Mouse (Mus musculus) heart, embryonic 15.5 days (tissue): ENCODE data around the gene Itga10. TPM values are rescaled to one million over a fixed set of nuclear protein-coding genes. Genes with fewer than 3 reads are reported as not detected.
"Not testable (repeated sequence)": the region's sequence is repeated elsewhere in the genome, so short reads cannot be mapped to it uniquely, and the experiment has no call there.

Experiments
- ATAC-seq: fragments of 200-750 bp; cut with Nextera tagmentation; replicated peaks from 2 replicates; pipeline ENCODE4 v1.8.0; 2017; ENCODE audit warnings: low read depth, moderate TSS enrichment; ENCODE audit not compliant: insufficient number of reproducible peaks, insufficient read depth, low FRiP score
- H3K27ac ChIP-seq: fragments of 300-500 bp; sonication (generic); 2 replicates; pipeline ENCODE4 v1.5.1; 2015; ENCODE audit warnings: mild to moderate bottlenecking, inconsistent platforms
- H3K27me3 ChIP-seq: fragments of 300-500 bp; sonication (generic); 2 replicates; pipeline ENCODE4 v1.6.1; 2015; ENCODE audit warnings: inconsistent platforms
- H3K36me3 ChIP-seq: fragments of 300-500 bp; sonication (generic); 2 replicates; pipeline ENCODE4 v1.6.1; 2015; ENCODE audit warnings: mild to moderate bottlenecking, inconsistent platforms
- H3K4me1 ChIP-seq: fragments of 300-500 bp; sonication (generic); replicated peaks from 2 replicates; pipeline ENCODE4 v1.6.1; 2015; ENCODE audit warnings: inconsistent platforms
- H3K4me2 ChIP-seq: fragments of 300-500 bp; sonication (generic); 2 replicates; pipeline ENCODE4 v1.6.1; 2015; ENCODE audit warnings: inconsistent platforms, mild to moderate bottlenecking, moderate library complexity
- H3K4me3 ChIP-seq: fragments of 300-500 bp; sonication (generic); 2 replicates; pipeline ENCODE4 v1.5.1; 2015; ENCODE audit warnings: mild to moderate bottlenecking, inconsistent platforms
- H3K9ac ChIP-seq: fragments of 300-500 bp; sonication (generic); 2 replicates; pipeline ENCODE4 v1.6.1; 2015; ENCODE audit warnings: mild to moderate bottlenecking, inconsistent platforms
- H3K9me3 ChIP-seq: fragments of 300-500 bp; sonication (generic); replicated peaks from 2 replicates; pipeline ENCODE4 v1.6.1; 2016; ENCODE audit warnings: inconsistent platforms
- WGBS: fragments of 180-500 bp; shearing (Covaris S2); methylation state at CpG from one replicate; pipeline ENCODE4 v1.1.7; 2015; ENCODE audit warnings: mixed read lengths; 5-methylcytosine and 5-hydroxymethylcytosine counted together
- polyA plus RNA-seq: library from polyadenylated mRNA; unstranded; fragments of >200 nt; fragmentation: Nextera tagmentation; extraction: Ambion mirVana; gene quantifications from 2 replicates; pipeline ENCODE4 v1.2.1, GENCODE M21; 2015

Itga10 gene
- polyA plus RNA-seq, 1 experiment from 2014 or later = 1.00 TPM

GRCm38 (mm10) chr3:96601941-96602703, 43.3 kb upstream of the Itga10 start:
- Histone ChIP-seq H3K9me3 (no peaks in the 10 kb centered on the region), H3K27me3 (no peaks in the 10 kb centered on the region), H3K4me2 (peak overlapping the region; percentile 64), H3K4me1 (peaks cover 58% of the 10 kb centered on the region), H3K9ac (peak overlapping the region; percentile 76), H3K36me3 (no peaks in the 10 kb centered on the region), H3K27ac (peak overlapping the region; percentile 97), H3K4me3 (peak overlapping the region; percentile 71)
- WGBS = 22% methylated on average over 10 of the region's 10 CpGs
- no peak for ATAC-seq

- Histone ChIP-seq H3K9ac (peak overlapping the region; percentile 76), H3K27me3 (no peaks in the 10 kb centered on the region), H3K9me3 (no peaks in the 10 kb centered on the region), H3K27ac (peak overlapping the region; percentile 97), H3K4me1 (peaks cover 59% of the 10 kb centered on the region), H3K36me3 (no peaks in the 10 kb centered on the region), H3K4me2 (peak overlapping the region; percentile 64), H3K4me3 (peak overlapping the region; percentile 71)
- no peak for ATAC-seq
- 39% methylated on average over 5 of the region's 5 CpGs for WGBS
Measured at GRCm38 (mm10) chr3:96602704-96603084, 42.7 kb upstream of the Itga10 start.

- no peak for ATAC-seq
- Histone ChIP-seq H3K9ac (no peak overlapping the region; the same call in 1 of the 2 replicates), H3K4me3 (peak overlapping the region; percentile 71), H3K4me2 (peak overlapping the region; percentile 64), H3K4me1 (peaks cover 54% of the 10 kb centered on the region), H3K27ac (peak overlapping the region; percentile 97), H3K36me3 (no peaks in the 10 kb centered on the region), H3K9me3 (no peaks in the 10 kb centered on the region), H3K27me3 (no peaks in the 10 kb centered on the region)
- 64% methylated on average over 5 of the region's 5 CpGs for WGBS
Measured at GRCm38 (mm10) chr3:96603311-96603710, 42.1 kb upstream of the Itga10 start.

GRCm38 (mm10) chr3:96606007-96606406, 39.4 kb upstream of the Itga10 start:
- 90% methylated on average over 4 of the region's 4 CpGs for WGBS

GRCm38 (mm10) chr3:96606618-96607017, 38.8 kb upstream of the Itga10 start:
- WGBS = 87% methylated on average over 4 of the region's 4 CpGs
- no peak overlapping the region for H3K9ac ChIP-seq
- H3K4me3 ChIP-seq = no peak overlapping the region
- H3K9me3 ChIP-seq = no peaks in the 10 kb centered on the region
- no peaks in the 10 kb centered on the region for H3K36me3 ChIP-seq
- H3K27me3 ChIP-seq = no peaks in the 10 kb centered on the region
- H3K4me1 ChIP-seq = peaks cover 43% of the 10 kb centered on the region
- ATAC-seq = no peak
- no peak overlapping the region for H3K4me2 ChIP-seq
- H3K27ac ChIP-seq = no peak overlapping the region

More at GRCm38 (mm10) chr3:96606007-96606406, 39.4 kb upstream of the Itga10 start:
- not testable (repeated sequence) for H3K27ac ChIP-seq, H3K9me3 ChIP-seq, H3K36me3 ChIP-seq, H3K4me3 ChIP-seq, ATAC-seq, H3K9ac ChIP-seq, H3K27me3 ChIP-seq, H3K4me2 ChIP-seq
- peaks cover 43% of the 10 kb centered on the region for H3K4me1 ChIP-seq

GRCm38 (mm10) chr3:96617941-96618340, 27.4 kb upstream of the Itga10 start:
- no peaks in the 10 kb centered on the region for H3K4me1 ChIP-seq
- H3K27me3 ChIP-seq = no peaks in the 10 kb centered on the region
- H3K4me3 ChIP-seq = no peak overlapping the region
- no peak overlapping the region for H3K27ac ChIP-seq
- no peak overlapping the region for H3K4me2 ChIP-seq
- 90% methylated on average over 3 of the region's 3 CpGs for WGBS
- peaks cover 74% of the 10 kb centered on the region for H3K36me3 ChIP-seq
- no peak for ATAC-seq
- no peaks in the 10 kb centered on the region for H3K9me3 ChIP-seq
- no peak overlapping the region for H3K9ac ChIP-seq

- Histone ChIP-seq H3K4me3 (no peak overlapping the region), H3K9ac (no peak overlapping the region), H3K4me1 (no peaks in the 10 kb centered on the region), H3K27ac (no peak overlapping the region), H3K9me3 (no peaks in the 10 kb centered on the region), H3K4me2 (no peak overlapping the region), H3K27me3 (no peaks in the 10 kb centered on the region), H3K36me3 (peaks cover 65% of the 10 kb centered on the region)
- WGBS = 95% methylated on average over 4 of the region's 4 CpGs
- ATAC-seq = no peak
Measured at GRCm38 (mm10) chr3:96623201-96623600, 22.2 kb upstream of the Itga10 start.

GRCm38 (mm10) chr3:96629729-96630600, 15.4 kb upstream of the Itga10 start, which contains the start of gene Rbm8a:
Gene Rbm8a (plus strand): TSS chr3:96629933.
- Histone ChIP-seq H3K36me3 (peaks cover 27% of the 10 kb centered on the region), H3K9me3 (no peaks in the 10 kb centered on the region), H3K4me2 (peak within 1 kb of the TSS; percentile 87), H3K27ac (peak within 1 kb of the TSS; percentile 74), H3K4me1 (peaks cover 24% of the 10 kb centered on the region), H3K27me3 (no peaks in the 10 kb centered on the region), H3K9ac (peak within 1 kb of the TSS; percentile 62), H3K4me3 (peak within 1 kb of the TSS; percentile 73)
- peak; percentile 94 for ATAC-seq
- 1% methylated on average over 48 of the region's 48 CpGs for WGBS

GRCm38 (mm10) chr3:96632058-96632457, 13.3 kb upstream of the Itga10 start:
- no peak overlapping the region for H3K27ac ChIP-seq
- H3K9me3 ChIP-seq = no peaks in the 10 kb centered on the region
- ATAC-seq = no peak
- H3K4me2 ChIP-seq = no peak overlapping the region
- H3K27me3 ChIP-seq = no peaks in the 10 kb centered on the region
- H3K36me3 ChIP-seq = peaks cover 18% of the 10 kb centered on the region
- H3K9ac ChIP-seq = no peak overlapping the region
- H3K4me3 ChIP-seq = no peak overlapping the region
- H3K4me1 ChIP-seq = peaks cover 31% of the 10 kb centered on the region

GRCm38 (mm10) chr3:96634015-96634414, 11.4 kb upstream of the Itga10 start:
- peaks cover 28% of the 10 kb centered on the region for H3K36me3 ChIP-seq
- no peaks in the 10 kb centered on the region for H3K9me3 ChIP-seq
- H3K27me3 ChIP-seq = no peaks in the 10 kb centered on the region
- no peak overlapping the region for H3K9ac ChIP-seq
- H3K4me2 ChIP-seq = no peak overlapping the region; the same call in 1 of the 2 replicates
- ATAC-seq = no peak
- H3K27ac ChIP-seq = no peak overlapping the region
- peaks cover 29% of the 10 kb centered on the region for H3K4me1 ChIP-seq
- H3K4me3 ChIP-seq = no peak overlapping the region
- 49% methylated on average over 1 of the region's 1 CpGs for WGBS
